Mouse (Mus musculus) G1E-ER4 (cell line): ENCODE data around the gene 4930452B06Rik. TPM values are rescaled to one million over a fixed set of nuclear protein-coding genes. Genes with fewer than 3 reads are reported as not detected.

ENCODE experiments used
- GATA1 ChIP-seq: IDR thresholded peaks from one replicate; pipeline ENCODE4 v1.8.0; 2012; ENCODE audit warnings: low read length, inconsistent platforms
- polyA plus RNA-seq: library from polyadenylated mRNA; stranded (reverse); fragments of >175 nt; gene quantifications from 2 replicates; pipeline ENCODE4 v1.2.3, GENCODE M21; 2012

Gene 4930452B06Rik
- polyA plus RNA-seq, 1 experiment = not detected

GRCm38 (mm10) chr14:8604898-8605297 lies 61.1 kb downstream of the 4930452B06Rik start:
- no peak for TF ChIP-seq GATA1

DNA sequence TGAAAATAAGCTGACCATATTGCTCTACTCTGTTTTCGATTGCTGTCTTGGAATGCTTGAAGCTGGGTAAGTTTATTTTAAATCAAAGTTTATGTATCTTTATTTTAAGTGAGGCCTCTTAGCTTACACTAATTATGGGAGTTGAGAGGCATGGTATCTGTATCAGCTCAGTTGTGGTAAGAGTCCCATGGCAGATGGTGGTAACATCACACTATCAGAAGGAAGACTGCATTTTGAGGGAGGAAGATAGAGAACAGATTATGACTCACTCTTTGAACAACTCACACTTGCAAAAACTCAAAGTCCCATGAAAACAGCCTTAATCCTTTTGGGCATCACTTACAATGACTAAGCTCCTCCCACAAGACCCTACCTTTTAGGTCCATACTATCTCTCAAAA lies 81.0 kb downstream of the 4930452B06Rik start:
- no peak for TF ChIP-seq GATA1

- TF ChIP-seq GATA1 = no peak
Observed at GRCm38 (mm10) chr14:8549108-8549507, 116.9 kb downstream of the 4930452B06Rik start.

- no peak for TF ChIP-seq GATA1
Observed at GRCm38 (mm10) chr14:8536024-8536423, 130.0 kb downstream of the 4930452B06Rik start.

- no peak for TF ChIP-seq GATA1
Observed at GRCm38 (mm10) chr14:8525232-8525631, 140.8 kb downstream of the 4930452B06Rik start.

- TF ChIP-seq GATA1 = no peak
Observed at GRCm38 (mm10) chr14:8517681-8518080, 148.4 kb downstream of the 4930452B06Rik start.

- no peak for TF ChIP-seq GATA1
Observed at GRCm38 (mm10) chr14:8514071-8514470, 152.0 kb downstream of the 4930452B06Rik start.

- TF ChIP-seq GATA1 = no peak
Observed at GRCm38 (mm10) chr14:8511276-8511675, 154.8 kb downstream of the 4930452B06Rik start.

DNA sequence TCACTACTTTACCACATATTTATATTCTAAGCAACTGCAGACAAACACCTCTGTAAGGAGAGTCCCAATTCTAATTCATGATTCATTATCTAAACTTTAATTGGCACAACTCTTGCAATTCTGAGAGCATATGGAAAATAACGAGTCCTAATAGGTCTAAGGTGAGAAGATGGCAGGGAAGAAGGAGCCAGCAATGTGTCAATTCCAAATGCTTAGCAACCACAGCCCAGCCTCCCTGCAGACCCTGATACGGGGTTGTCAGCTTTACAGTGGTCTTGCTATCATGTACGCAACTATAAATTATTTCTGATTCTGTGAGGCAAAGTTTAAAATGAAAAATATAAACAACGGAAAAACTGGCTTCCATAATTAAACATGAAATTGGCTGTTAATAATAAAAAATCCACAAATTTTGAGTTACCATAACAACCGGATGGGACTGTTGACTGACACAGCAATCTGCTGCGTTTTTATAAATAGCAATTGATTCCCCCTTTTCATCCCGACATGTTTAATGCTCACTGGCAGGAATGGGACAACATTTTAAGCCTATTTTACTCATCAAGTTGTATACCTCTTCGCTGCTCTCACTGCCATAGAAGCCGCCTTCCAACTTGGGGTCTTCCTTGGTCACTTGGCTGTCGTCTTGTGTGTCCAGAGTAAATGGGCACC lies 155.6 kb downstream of the 4930452B06Rik start:
- no peak for TF ChIP-seq GATA1

DNA sequence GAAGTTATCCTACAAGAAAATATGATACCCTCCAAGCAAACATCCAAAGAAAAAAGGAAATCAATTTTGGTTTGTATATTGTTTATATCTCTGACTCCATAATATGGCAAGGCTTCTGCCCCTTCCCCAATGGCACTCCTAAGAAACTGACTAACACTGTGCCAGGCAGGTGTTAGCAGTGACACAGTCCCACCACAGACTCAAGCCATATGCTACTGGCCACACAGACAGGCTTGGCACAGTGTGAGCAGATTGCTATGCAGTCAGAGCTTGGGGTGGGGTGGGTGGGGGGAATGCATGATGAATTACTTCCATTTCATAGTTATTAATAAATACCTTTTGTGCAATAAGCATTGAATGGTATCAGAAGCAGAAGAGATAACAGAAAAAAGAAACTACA lies 157.4 kb downstream of the 4930452B06Rik start:
- TF ChIP-seq GATA1 = no peak

DNA sequence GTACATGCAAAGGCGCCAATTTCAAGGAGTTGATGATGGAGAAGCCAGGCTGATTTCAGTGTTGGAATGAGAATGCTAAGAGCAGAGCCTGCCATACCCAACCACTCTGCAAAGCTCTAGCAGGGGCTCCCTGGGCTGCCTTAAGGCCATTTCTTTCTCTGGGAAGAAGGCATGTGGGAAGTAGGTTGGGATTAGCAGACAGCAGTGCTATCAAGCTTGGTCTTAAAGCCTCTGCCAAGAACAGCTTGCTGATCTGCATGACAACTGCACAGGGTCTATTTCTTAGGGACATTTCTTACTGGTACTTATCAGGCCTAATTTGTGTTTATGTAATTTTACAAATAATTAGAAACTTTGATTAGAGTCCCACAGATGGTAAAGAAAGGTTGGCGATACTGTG lies 161.8 kb downstream of the 4930452B06Rik start:
- TF ChIP-seq GATA1 = no peak

DNA sequence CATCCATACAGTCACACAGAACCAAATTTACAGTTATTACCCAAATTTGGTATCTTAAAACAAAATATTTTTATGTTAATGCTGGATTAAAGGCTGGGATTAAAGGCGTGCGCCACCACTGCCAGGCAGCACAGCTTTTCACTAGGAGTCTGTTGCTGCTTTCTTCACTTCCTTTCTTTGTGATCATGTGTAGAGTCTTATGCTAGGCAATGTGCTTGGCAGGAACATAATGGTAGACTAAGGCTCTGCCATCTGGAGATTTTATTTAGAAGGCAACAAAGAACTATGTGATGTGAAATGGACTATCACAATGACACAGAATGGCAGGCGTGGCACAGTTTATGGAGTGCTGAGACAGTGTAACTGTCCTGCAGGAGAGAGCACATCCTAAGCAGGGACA lies 162.7 kb downstream of the 4930452B06Rik start:
- no peak for TF ChIP-seq GATA1

DNA sequence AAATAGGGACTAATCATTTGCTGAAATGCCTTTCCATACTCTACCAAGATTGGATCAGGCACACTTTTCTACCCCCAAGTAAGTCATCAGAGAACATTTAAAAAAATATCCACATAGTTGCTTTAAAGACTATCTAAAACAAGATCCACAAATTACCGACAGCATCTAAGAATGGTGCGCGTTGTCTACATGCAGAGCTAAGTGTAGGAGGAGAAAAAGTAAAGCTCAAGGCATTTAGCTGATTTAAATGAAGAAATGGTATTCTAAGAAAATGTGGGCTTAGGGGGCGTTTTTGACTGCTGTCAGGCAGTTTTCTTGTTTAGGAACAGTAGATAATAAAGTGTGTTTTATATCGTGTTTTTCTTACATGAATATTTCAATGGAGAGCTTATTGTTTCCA lies 163.5 kb downstream of the 4930452B06Rik start:
- no peak for TF ChIP-seq GATA1

DNA sequence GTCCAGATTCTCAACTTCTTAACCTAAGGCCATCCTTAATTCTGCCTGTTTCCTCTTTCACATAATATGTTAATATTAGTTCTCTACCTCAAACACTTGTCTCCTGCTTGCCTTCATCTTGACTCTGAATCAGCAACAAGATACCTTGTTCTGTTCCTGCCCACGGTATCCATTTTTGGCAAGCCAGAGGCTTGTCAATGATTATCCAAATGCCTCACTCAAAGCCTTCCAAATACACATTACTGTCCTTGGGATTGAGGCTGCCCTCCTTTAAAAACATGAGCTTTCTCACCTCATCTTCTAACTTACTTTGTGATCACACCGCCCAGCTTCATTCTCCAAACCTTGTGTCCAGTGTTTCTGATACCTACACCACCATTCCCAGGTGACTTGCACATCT lies 170.3 kb downstream of the 4930452B06Rik start:
- TF ChIP-seq GATA1 = no peak

- no peak for TF ChIP-seq GATA1
Observed at GRCm38 (mm10) chr14:8494952-8495351, 171.1 kb downstream of the 4930452B06Rik start.

- no peak for TF ChIP-seq GATA1
Observed at GRCm38 (mm10) chr14:8494260-8494659, 171.8 kb downstream of the 4930452B06Rik start.

GRCm38 (mm10) chr14:8478098-8478497 lies 187.9 kb downstream of the 4930452B06Rik start:
- TF ChIP-seq GATA1 = no peak

GRCm38 (mm10) chr14:8477348-8477747 lies 188.7 kb downstream of the 4930452B06Rik start:
- no peak for TF ChIP-seq GATA1
